Mouse (Mus musculus) embryonic facial prominence, embryonic 11.5 days (tissue): ENCODE data around the gene Clasp1. TPM values are rescaled to one million over a fixed set of nuclear protein-coding genes. Genes with fewer than 3 reads are reported as not detected.

ENCODE experiments used
- ATAC-seq: fragments of 200-750 bp; cut with Nextera tagmentation; replicated peaks from 2 replicates; pipeline ENCODE4 v1.8.0; 2017; ENCODE audit warnings: low read depth; ENCODE audit not compliant: insufficient number of reproducible peaks, low FRiP score, low TSS enrichment
- DNase-seq: peaks from one replicate; pipeline ENCODE4 v3.0.0-alpha.2; 2015; ENCODE audit warnings: low spot score
- H3K27ac ChIP-seq: fragments of 300-500 bp; sonication (generic); replicated peaks from 2 replicates; pipeline ENCODE4 v1.5.1; 2014; ENCODE audit warnings: mild to moderate bottlenecking, low read depth, low read length, control low read depth
- H3K27me3 ChIP-seq: fragments of 300-500 bp; sonication (generic); 2 replicates; pipeline ENCODE4 v1.6.1; 2014; ENCODE audit warnings: mild to moderate bottlenecking, low read length, moderate library complexity, mixed read lengths; ENCODE audit not compliant: control insufficient read depth, insufficient read depth
- H3K36me3 ChIP-seq: fragments of 300-500 bp; sonication (generic); replicated peaks from 2 replicates; pipeline ENCODE4 v1.6.1; 2014; ENCODE audit warnings: low read depth, mild to moderate bottlenecking, low read length, moderate library complexity, mixed read lengths; ENCODE audit not compliant: control insufficient read depth, insufficient read depth
- H3K4me1 ChIP-seq: fragments of 300-500 bp; sonication (generic); 2 replicates; pipeline ENCODE4 v1.6.1; 2014; ENCODE audit warnings: low read length, mixed read lengths; ENCODE audit not compliant: control insufficient read depth, insufficient read depth
- H3K4me2 ChIP-seq: fragments of 300-500 bp; sonication (generic); 2 replicates; pipeline ENCODE4 v1.6.1; 2014; ENCODE audit warnings: low read depth, mild to moderate bottlenecking, control low read depth, low read length, moderate library complexity
- H3K4me3 ChIP-seq: fragments of 300-500 bp; sonication (generic); 2 replicates; pipeline ENCODE4 v1.5.1; 2014; ENCODE audit warnings: low read depth, low read length, control low read depth
- H3K9ac ChIP-seq: fragments of 300-500 bp; sonication (generic); replicated peaks from 2 replicates; pipeline ENCODE4 v1.6.1; 2014; ENCODE audit warnings: mild to moderate bottlenecking, control low read depth, low read length
- H3K9me3 ChIP-seq: fragments of 300-500 bp; sonication (generic); replicated peaks from 2 replicates; pipeline ENCODE4 v1.6.1; 2016; ENCODE audit warnings: mild to moderate bottlenecking, low read length, inconsistent platforms, mixed read lengths; ENCODE audit not compliant: control insufficient read depth
- WGBS: fragments of 180-500 bp; shearing (Covaris S2); extraction: QIAGEN DNeasy Blood & Tissue Kit; methylation state at CpG from one replicate; pipeline ENCODE4 v1.1.7; 2014; 5-methylcytosine and 5-hydroxymethylcytosine counted together
- polyA plus RNA-seq: library from polyadenylated mRNA; unstranded; fragments of >200 nt; fragmentation: Nextera tagmentation; extraction: Ambion mirVana; gene quantifications from 2 replicates; pipeline ENCODE4 v1.2.1, GENCODE M21; 2014

Gene Clasp1
- polyA plus RNA-seq, 1 experiment from 2014 or later, result 57.7 TPM

GRCm38 (mm10) chr1:118480484-118481364 is 91.9 kb downstream of the Clasp1 start:
- Histone ChIP-seq H3K27ac (no peak overlapping the region), H3K27me3 (no peaks in the 10 kb centered on the region), H3K4me3 (no peak overlapping the region), H3K4me1 (no peaks in the 10 kb centered on the region), H3K9me3 (no peaks in the 10 kb centered on the region), H3K4me2 (no peak overlapping the region), H3K9ac (no peak overlapping the region), H3K36me3 (no peaks in the 10 kb centered on the region)
- ATAC-seq (no peak), DNase-seq (no peak)
- 81% methylated on average over 8 of the region's 8 CpGs for WGBS

DNA sequence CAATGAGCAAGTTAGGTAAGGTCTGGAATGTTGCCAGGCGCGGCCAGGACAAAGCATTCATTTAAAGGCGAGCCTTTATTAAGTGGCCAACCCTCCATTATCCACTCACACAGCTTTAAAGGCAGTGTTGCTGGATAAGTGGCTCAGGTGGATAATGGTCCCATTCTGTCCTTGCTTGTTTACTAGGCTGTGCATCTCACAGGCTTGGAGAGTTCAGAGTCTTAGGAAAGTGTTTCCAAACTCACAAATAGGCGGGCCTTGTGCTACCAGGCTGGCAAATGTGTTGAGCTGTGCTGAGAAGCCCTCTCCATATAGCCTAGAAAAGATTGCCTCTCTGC is 92.5 kb downstream of the Clasp1 start:
- no peaks in the 10 kb centered on the region for H3K27me3 ChIP-seq
- 62% methylated on average over 4 of the region's 4 CpGs for WGBS
- no peak overlapping the region for H3K4me2 ChIP-seq
- H3K9me3 ChIP-seq, result no peaks in the 10 kb centered on the region
- H3K4me3 ChIP-seq, result no peak overlapping the region
- H3K36me3 ChIP-seq, result no peaks in the 10 kb centered on the region
- H3K9ac ChIP-seq, result no peak overlapping the region
- H3K4me1 ChIP-seq, result no peaks in the 10 kb centered on the region
- no peak overlapping the region for H3K27ac ChIP-seq
- ATAC-seq (no peak; the same call in 1 of the 2 replicates), DNase-seq (peak; percentile 34)

DNA sequence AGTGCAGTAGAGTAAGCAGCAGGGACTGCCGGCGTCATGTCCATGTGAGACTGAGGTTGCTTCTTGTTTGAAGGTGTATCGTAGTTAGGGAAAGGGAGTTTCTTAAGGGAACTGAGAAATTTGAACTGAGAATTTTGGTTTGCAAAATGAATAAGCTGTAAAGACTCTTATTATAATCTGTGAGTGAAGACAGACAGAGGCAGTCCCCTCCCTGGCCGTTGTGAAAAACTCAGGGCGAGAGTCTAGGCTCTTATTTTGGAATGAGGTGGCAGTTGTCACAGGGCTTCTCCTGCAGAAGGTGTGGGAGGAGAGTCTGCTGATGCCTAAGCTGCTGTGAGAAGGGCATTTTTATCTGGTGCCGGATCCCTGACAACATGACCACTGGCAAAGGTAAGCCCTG is 92.8 kb downstream of the Clasp1 start:
- 71% methylated on average over 6 of the region's 6 CpGs for WGBS
- H3K36me3 ChIP-seq, result no peaks in the 10 kb centered on the region
- no peaks in the 10 kb centered on the region for H3K27me3 ChIP-seq
- ATAC-seq (no peak), DNase-seq (no peak)
- H3K4me2 ChIP-seq, result no peak overlapping the region
- no peak overlapping the region for H3K4me3 ChIP-seq
- H3K9me3 ChIP-seq, result no peaks in the 10 kb centered on the region
- H3K9ac ChIP-seq, result no peak overlapping the region
- H3K4me1 ChIP-seq, result no peaks in the 10 kb centered on the region
- no peak overlapping the region for H3K27ac ChIP-seq

DNA sequence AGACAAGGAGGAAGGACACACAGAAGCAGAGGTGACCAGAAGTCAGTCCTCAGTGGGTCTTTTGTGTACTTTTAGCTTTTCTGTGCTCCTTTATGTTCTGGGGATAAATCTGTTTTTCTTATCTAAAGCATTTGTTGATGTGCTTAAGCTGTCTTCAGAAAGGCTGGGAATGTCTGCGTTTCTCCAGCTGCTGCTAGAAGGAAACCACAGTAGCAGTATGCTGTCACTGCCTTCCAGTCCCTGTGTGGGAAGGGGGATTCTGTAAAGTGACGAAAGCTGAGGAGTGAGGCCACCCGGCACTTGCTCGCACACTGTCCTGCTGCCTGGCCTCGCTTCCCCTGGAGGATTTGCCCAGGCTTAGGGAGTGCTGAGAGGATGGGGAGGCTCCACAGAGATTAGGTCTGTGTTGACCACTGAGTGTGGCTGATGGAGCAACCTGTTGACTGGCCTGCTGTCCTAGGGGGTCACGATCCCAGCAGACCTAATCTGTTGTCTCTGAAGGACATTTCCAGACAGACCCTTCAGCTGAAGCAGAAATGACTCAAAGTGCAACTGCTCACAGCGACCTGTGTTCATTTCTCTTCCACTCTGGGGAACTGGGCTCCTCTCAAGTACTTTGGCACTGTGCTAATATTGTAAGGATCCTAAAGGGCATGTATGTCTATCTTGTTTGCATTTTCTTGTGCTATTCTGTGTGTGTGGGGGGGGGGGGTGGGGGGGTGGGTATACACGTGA is 93.6 kb downstream of the Clasp1 start:
- H3K9ac ChIP-seq, result no peak overlapping the region
- H3K4me3 ChIP-seq, result no peak overlapping the region
- WGBS, result 72% methylated on average over 8 of the region's 8 CpGs
- no peak overlapping the region for H3K4me2 ChIP-seq
- no peaks in the 10 kb centered on the region for H3K4me1 ChIP-seq
- no peaks in the 10 kb centered on the region for H3K9me3 ChIP-seq
- no peaks in the 10 kb centered on the region for H3K36me3 ChIP-seq
- ATAC-seq, result no peak
- no peak for DNase-seq
- H3K27me3 ChIP-seq, result no peaks in the 10 kb centered on the region
- no peak overlapping the region for H3K27ac ChIP-seq

DNA sequence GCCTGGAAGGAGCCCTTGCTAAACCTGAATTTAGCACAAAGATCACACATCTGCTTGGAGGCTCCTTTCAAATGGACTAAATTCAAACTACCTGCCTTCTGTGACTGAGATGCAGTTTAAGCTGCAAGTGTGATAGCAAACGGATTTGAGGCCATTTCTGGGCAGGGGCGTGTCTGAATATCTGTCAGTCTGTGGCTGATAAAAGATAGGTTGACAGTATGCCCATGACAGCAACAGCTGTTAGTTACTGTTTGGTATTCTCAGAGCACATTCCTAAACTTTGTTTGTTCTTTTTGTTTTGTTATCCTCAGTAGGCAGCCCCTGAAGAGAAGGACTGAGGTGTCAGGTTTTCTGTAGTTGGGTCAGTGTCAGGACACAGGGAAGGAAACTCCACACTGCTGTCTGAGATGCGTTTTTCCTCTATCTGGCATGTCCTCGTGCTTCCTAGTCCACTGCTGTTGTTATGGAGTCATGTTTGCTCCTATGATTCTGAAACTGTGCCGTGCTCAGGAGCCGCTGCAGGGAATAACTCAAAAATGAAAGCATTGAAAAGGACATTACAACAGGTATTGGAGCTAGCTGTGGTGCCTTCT is 94.7 kb downstream of the Clasp1 start:
- H3K9me3 ChIP-seq, result no peaks in the 10 kb centered on the region
- H3K4me1 ChIP-seq, result no peaks in the 10 kb centered on the region
- no peak overlapping the region for H3K9ac ChIP-seq
- WGBS, result 83% methylated on average over 6 of the region's 6 CpGs
- DNase-seq (no peak), ATAC-seq (no peak)
- H3K4me2 ChIP-seq, result no peak overlapping the region
- no peaks in the 10 kb centered on the region for H3K27me3 ChIP-seq
- no peak overlapping the region for H3K4me3 ChIP-seq
- no peak overlapping the region for H3K27ac ChIP-seq
- H3K36me3 ChIP-seq, result no peaks in the 10 kb centered on the region

- H3K4me1 ChIP-seq, result no peaks in the 10 kb centered on the region
- WGBS, result 61% methylated on average over 3 of the region's 3 CpGs
- no peaks in the 10 kb centered on the region for H3K9me3 ChIP-seq
These were observed 96.7 kb downstream of the Clasp1 start for GRCm38 (mm10) chr1:118485572-118485971.

GRCm38 (mm10) chr1:118486021-118486420 is 97.2 kb downstream of the Clasp1 start:
- no peaks in the 10 kb centered on the region for H3K27me3 ChIP-seq
- no peak for DNase-seq
- no peaks in the 10 kb centered on the region for H3K9me3 ChIP-seq
- no peak overlapping the region for H3K27ac ChIP-seq
- H3K4me2 ChIP-seq, result no peak overlapping the region
- no peak for ATAC-seq
- H3K36me3 ChIP-seq, result no peaks in the 10 kb centered on the region
- H3K4me3 ChIP-seq, result no peak overlapping the region
- no peaks in the 10 kb centered on the region for H3K4me1 ChIP-seq
- H3K9ac ChIP-seq, result no peak overlapping the region

More at GRCm38 (mm10) chr1:118485572-118485971, 96.7 kb downstream of the Clasp1 start:
- Histone ChIP-seq H3K27me3 (no peaks in the 10 kb centered on the region), H3K4me3 (no peak overlapping the region), H3K36me3 (no peaks in the 10 kb centered on the region), H3K27ac (no peak overlapping the region), H3K4me2 (no peak overlapping the region), H3K9ac (no peak overlapping the region)
- no peak for DNase-seq
- ATAC-seq, result no peak

- Histone ChIP-seq H3K4me2 (no peak overlapping the region), H3K36me3 (no peaks in the 10 kb centered on the region), H3K4me1 (no peaks in the 10 kb centered on the region), H3K9me3 (no peaks in the 10 kb centered on the region), H3K27ac (no peak overlapping the region), H3K9ac (no peak overlapping the region), H3K4me3 (no peak overlapping the region), H3K27me3 (no peaks in the 10 kb centered on the region)
- no peak for ATAC-seq
- WGBS, result 78% methylated on average over 3 of the region's 3 CpGs
- peak; percentile 8 for DNase-seq
These were observed 104.0 kb downstream of the Clasp1 start for GRCm38 (mm10) chr1:118492811-118493210.
